Mouse (Mus musculus) heart, adult 8-10 months (tissue): Measurements from ENCODE around the gene Ccr7. TPM values are rescaled to one million over a fixed set of nuclear protein-coding genes. Genes with fewer than 3 reads are reported as not detected.

Experiments used
- DNase-seq: peaks from one replicate; pipeline ENCODE4 v3.0.0; 2022; ENCODE audit warnings: low spot score
- total RNA-seq, 4 experiments: library from RNA; stranded (reverse); gene quantifications; 2 replicates each; pipeline ENCODE4 v1.2.4; 2022

Gene Ccr7
- total RNA-seq, 4 experiments from 2014 or later: 0.14 to 0.57 (median 0.25) TPM; not detected in 1

DNA sequence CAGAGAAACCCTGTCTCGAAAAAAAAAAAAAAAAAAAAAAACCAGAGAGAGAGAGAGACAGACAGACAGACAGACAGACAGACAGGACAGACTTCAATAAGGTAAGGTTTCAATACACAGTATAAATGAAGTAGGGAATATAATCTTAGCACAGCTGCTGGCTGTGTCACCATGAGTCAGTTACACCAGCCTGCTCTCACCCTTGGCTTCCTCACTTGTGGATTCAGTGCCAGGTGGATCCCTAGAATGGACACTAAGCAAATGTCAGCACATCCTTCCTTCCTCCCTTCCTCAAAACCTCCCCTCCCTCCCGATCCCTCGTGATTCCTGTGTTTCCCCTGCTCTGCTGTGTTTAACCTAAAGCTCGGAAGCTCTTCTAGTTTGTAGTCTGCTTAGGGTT is 17.5 kb downstream of the Ccr7 start:
- no peak for DNase-seq

DNA sequence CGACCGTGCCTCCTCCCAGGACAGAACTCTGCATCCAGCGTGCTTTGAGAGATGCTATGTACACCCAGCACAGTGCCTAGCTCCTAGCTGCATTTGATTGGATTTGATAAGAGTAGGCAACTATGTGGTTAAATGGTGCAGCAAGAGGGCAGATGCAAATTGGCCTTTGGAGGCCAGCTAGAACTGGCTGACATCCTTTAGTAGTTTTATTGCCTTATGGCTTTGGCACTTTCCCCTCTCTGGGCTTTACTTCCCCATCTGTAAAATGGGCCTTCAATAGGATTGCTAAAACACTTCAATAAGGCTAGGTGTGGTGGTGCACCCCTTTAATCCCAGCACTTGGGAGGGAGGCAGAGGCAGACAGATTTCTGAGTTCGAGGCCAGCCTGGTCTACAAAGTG is 17.9 kb downstream of the Ccr7 start:
- no peak for DNase-seq

DNA sequence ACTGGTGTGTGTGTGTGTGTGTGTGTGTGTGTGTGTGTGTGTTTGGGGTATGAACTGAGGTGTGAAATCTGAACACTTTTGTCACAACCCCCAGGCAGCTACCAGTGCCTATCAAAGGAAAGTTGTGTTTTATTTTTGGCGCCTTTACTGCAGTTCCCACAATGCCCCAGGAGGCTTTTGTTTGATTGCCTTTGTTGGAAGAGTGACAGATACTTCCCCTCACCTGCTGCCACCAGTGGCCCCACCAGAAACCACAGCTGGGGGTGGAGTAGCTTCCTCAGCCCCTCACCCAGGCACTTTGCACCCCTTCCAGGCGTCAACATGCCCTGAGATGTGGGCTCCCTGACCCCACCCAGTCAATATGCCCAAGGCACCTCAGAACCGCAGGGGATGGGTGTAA is 18.5 kb downstream of the Ccr7 start:
- no peak for DNase-seq

DNA sequence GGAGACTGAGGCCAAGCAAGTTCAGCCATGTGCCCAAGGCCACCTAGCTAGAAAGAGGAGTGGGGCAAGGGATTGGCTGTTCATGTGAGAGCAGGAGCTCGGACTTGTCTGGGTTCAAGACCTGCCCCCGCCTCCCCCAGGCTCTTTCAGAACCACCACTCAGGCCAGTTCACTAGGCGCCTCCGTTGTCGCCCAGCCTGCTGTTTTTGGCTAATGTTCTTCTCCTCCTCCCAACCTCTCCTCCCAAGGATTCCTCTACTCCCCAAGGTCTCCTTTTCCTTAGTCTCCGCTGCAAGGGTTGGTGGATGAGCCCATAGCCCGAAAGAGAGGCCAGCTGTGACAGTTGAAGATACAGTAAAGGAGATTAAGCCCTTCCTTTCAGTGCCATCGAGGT is 19.8 kb downstream of the Ccr7 start:
- no peak for DNase-seq

DNA sequence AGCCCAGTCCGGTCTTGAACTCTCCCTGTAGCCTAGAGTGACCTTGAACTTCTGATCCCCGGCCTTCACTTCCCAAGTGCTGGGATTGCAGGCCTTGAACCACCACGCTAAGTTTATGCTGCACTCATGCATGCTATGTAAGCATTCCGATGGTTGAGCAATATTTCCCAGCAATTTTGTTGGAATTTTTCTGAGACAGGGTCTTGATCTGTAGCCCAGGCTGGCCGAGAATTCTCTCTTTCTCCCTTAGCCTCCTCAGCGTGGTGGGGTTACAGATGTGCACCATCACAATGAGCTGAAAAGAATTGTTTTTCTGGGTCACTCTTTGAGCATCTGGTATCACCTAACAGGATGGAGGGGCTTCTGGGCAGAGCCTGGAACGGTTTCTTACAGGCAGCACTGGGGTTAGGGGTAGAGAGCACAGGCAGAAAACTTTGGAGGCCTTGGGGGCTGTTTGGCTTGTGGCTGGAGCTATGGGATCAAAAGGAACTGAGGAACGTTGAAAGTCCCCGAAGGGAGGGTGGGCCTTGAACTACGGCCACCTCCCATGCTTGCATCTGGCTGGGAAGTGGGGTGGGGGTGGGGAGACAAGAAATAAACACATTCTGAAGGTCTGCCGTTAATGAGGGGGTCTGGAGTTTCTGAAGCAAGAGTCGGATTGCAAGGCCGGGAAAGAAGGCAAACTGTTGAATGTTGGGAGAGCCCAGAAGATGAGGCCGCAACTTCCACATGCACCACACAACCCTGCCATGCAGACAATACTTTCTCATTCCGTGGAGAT is 20.4 kb downstream of the Ccr7 start:
- no peak for DNase-seq

DNA sequence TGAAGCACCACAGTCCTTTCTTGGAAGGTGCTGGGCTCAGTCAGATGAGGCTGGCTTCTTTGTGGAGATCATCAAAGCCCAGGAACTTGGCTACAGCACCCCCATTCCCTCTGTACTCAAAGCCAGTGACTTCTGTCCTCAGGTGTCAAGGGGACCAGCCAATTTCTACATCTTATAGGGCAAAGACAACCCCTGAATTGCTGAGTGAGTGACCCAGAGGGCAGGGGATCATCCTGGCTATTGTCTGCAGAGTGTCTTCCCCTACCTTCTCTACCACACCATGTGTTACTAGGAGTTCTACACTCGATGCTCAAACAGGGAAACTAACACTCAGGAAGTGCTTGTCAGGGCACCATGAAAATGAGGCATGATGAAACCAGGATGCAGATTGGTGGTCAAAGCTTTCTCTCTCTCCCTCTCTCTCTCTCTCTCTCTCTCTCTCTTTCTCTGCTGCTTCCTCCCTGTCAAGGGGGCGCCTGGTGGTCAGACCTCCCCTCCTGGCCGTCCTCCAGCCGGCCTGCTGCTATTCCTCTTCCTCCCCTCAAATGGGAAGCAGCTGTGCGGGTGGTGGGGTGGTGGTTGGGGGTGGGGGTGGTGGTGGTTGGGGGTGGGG is 21.5 kb downstream of the Ccr7 start:
- DNase-seq: no peak

DNA sequence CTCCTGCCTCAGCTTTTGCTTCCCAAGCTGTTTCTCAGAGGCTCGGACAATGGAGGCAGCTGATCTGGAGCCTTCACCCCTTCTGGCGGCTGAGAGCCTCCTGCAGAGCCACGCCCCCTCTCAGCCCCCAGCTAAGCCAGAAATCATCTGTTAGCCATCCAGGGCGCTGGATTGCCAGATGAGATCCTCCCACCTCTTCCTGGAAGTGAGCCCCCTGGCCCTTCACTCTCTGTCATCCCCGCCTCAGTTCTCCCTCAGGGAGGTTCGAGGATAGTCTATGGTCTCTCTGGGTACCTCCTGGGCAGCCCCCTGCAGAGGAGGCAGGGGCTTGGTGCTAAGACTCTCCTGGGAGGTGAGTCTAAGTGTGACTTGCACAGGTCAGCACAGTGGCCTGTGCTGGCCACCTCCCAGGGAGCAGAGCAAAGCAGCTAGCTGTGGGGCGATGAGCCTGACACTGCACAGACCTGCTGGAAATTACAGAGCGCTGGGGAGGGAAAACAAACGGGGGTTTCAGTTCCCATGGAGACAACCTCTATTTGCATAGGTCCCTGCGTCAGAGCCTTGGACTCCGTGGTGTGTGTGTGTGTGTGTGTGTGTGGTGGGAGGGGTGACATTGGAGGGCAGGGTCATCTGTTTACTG is 22.7 kb downstream of the Ccr7 start:
- no peak for DNase-seq

DNA sequence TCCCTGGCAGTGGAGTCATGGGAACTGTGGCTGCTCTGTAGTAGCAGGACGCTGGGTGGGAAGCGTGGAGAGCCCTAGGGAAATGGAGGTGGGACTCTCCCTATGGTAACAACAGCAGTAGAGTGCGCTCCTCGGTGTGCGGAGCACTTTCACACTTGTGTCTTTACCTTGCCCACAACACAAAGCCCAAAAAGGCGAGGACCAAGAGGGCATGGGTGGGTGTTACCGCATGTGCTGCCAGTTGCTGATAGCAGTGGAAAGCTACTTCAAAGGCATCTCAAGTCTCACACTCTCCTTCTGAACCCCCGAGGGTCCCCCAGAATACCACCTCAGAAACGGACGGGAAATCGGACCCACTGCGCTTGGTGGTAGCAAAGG is 23.4 kb downstream of the Ccr7 start:
- DNase-seq: no peak

DNA sequence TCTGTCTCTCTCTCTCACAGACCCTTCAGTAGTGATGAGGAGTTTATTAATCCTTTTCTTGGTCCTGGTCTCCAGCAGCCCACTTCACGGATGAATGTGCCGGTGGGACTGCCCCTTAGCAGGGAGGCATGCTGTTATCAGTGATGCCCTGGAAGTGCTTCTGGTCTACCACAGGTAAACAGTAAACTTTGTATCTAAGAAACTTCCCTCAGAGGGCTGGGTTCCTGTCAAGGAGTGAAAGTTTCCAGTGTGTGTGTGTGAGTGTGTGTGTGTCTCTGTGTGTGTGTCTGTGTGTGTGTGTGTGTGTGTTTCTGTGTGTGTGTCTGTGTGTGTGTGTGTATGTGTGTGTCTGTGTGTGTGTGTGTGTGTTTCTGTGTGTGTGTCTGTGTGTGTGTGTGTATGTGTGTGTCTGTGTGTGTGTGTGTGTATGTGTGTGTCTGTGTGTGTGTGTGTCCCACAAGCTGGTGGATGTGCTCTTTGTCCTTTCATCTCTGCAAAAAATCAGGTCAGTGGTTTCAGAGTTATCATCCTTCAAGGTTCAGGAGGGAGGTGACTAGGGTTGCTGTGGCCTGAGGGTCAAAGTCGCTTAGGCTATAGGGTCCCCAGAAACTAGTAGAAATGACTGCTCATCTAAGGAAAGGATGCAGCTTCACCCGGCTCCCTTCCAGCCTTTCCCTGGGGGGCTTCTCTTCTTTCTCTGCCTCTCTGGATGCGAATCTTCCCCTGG is 24.0 kb downstream of the Ccr7 start:
- no peak for DNase-seq

DNA sequence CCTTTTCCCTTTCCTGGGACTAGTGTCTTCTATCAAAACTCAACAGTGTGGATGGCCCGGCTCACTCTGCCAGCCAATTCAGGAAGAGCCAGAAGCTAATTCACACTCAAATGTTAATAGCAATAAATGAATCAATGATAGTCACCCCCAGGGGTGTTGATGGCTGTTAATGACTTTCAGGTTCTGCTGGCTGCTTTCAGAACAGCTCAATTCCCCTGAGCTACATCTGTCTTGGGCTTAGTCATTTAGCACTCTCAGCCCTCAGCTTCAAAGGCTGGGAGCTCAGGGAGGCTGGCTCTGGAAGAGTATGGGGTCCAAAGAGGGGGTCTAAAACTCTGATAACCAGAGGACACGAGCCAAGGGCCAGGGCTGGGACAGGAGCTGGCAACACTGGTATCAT is 25.6 kb downstream of the Ccr7 start:
- no peak for DNase-seq

DNA sequence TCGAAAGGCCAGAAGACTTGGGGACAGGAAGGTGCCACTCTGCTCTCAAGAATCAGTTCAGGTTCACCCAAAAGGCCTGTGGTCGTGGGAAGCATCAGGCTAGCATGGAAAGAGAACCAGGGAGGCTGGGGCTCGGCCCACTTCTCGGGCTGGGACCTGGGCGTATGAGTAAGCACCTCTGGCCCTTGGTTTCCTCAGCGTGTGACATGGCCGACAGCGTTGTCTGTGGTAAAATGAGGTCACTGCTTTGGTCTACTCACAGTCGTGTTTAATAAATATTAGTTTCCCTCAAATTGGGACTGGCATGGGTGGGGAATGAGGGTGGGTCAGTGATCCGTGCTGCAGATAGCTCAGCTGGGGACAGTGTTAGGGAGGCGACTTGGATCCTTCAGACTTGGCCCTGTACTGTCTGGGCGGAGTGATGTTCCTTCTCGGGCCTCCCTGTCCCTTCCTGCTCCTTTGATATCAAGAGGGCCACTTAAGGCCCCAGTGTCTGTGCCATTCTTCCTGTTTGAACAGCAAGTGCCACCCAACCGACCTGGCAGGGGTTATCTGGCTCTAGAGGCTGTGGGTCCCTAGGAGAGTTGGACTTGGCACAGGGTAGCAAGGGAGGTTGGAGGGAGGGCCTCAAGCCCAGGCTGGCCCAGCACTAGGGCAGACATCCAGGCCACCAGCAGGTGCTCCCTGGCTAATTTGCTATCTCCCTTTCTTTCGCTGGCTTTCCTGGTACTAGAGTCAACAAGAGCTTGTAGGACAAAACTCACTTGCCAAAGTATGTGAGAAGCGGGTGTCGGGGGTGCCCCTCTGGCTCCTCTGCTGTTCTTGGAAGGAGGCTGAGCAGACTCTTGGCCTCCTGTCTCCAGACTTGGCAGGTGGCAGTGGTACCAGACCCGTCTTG is 26.8 kb downstream of the Ccr7 start:
- DNase-seq: no peak

DNA sequence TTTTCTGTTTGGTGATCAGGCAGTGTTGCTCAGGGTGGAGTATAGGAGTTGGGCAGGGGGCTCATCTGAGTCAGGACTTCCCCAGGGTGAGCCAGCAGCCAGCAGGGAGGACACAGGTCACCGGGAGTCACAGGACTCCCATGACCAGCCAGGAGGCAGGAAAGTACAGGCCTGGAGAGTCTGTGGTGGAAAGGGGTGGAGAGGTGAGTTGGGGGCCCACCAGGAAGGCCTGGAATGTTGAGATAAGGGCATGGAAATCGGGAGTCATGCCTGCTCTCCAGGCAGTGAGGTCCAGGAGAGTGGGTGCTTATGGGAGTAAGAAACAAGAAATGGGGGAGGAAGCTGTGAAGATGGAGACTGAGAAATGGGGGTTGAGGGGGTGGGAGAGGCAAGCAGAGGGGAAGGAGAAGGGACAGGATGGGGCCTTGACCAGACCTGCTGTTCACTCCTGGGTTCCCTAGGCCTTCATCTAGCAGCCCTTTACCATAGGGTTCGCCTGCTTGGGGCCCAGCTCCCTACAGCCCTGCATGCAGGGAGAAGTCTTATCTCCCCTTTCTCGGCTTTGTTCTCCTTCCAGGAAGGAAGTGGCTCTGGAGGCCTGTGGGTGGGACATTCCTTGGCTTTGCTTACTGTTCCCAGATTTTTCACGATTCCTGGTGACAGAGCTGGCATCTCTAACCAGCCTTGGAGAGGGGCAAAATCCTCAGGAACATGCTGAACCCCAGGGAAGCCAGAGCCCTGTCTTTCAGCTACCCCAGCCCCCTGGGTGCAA is 28.2 kb downstream of the Ccr7 start:
- DNase-seq: no peak

DNA sequence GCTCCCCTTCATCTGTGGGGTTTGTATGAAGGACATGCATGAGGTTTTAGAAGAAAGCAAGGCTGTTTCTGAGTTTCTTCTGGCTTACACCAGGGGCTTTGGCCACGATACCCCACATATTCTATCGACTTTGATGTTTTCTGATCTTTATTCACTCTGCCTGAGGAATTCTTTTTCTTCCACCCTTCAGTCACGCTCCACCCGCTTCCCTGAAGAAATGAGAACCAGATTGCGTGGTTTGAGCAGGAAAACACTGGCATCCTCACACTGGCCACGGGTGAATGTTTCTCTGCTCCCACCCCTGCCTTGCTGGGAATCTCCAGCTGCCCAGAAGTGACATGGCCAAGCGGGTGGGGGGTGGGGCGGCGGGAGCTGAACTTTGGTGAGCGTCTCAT is 30.2 kb downstream of the Ccr7 start:
- DNase-seq: no peak

DNA sequence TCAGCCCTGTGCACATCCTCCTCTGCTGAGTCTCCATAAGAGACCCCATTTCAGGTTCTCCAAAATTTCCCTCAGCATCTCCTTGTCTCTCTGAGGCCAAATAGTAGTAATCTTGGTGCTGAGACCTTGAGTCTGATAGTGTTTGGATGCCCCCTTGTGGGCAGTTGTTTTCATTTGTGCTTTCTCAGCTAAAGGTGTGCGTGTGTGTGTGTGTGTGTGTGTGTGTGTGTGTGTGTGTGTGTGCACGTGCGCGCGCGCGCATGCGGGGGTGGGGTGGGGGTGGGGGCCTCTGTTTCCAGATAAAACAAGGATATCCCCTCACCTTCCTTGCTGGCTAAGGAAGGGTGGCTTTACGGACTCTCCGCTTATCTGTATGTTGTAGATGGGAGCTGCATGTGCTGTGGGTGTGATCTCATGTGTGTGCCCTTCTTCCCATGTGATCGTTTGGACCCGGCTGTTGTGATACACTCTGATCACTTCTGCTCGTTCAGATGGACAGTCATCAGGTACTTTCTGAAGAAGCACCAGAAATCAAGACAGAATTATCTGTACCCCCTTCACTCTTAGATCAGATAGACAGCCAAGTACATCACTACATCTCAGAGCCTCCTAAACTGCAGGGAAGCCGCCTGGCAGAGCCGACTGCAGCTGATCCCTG is 30.8 kb downstream of the Ccr7 start:
- peak; percentile 63 for DNase-seq

DNA sequence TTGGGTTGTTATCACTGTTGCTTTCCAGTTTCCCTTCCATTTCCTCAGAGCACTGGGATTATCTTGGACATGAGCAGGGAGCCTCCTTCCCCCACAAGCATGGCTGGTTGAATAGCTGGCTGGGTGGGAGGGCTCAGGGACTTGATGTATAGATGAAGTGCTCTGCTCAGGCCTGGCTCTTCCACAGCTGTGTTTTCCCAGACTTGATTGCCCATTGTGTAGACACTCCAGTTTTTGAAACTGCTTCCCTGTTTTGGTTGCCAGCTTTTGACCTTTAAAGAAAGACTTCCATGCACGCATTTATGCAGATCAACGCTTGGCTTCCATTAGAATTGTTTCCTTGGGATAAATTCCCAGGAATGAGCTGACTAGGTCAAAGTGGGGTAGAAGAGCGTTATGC is 32.2 kb downstream of the Ccr7 start:
- no peak for DNase-seq

DNA sequence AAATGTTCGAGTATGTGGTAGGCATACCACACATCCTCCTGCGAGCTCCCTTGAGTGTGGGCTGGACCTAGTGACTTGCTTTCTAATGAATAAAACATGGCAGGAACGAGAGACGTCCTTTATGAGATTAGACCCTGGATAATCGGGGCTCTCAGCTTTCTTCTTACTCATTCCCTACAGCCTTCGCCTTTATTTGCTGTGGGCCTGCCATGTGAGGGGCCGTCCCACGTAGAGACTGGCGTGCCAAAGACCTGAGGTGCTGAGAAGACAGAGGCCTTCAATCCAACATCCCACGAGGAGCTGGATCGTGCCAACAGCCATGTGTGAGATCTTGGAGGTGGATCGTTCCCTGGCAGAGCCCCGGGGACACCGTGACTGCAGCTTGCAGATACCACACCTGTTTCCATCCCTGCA is 33.7 kb downstream of the Ccr7 start:
- no peak for DNase-seq

DNA sequence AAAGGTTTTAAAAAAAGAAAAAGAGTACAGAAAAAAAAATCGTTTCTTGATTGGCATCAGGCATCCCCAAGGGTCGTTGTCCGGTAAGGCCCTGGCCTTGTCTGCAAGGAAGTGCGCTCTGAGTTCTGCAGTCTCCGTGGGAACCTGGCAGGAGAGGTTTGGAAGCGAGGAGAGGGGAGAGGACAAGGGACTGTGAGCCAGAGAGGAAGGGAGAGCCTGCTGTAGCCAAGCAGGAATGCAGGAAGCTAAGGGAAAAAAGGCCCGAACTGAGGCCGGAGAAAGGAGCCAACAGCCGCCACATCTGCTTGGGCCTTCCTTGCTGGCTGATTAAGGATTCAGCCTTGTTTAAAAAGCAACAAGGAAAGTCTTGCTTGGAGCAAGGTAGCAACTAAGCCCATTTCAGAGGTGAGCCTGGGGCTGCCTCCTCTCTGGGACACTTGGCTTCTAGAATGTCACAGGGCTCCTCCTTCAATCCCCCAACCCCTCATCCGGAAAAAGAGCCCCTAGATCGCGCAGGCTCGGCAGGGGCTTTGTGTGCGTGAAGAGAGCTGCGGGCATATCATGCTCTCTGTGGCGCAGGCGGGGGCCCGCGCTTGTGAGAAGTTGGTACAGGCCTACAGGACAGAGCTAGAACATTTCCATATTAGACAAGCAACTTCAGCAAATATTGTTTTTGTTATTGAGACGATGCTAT is 34.2 kb downstream of the Ccr7 start:
- peak; percentile 52 for DNase-seq

DNA sequence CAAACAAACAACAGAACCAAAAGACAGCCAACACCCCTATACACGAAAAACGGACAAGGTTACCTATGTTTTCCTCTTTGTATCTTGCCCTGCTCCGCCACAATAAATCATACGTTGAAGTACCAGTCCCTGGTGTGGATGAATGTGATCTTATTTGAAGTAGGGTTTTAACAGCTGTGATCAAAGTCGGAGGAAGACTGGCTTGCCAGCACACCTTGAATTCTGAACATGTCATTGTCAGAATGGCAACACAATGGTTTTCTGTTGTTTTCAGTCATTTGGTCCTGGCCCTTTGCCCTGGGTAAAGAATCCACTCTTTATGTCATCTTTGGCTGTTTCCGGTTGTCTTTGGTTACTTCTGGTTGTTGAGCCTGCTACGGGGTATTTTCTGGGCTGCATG is 35.9 kb downstream of the Ccr7 start:
- no peak for DNase-seq

DNA sequence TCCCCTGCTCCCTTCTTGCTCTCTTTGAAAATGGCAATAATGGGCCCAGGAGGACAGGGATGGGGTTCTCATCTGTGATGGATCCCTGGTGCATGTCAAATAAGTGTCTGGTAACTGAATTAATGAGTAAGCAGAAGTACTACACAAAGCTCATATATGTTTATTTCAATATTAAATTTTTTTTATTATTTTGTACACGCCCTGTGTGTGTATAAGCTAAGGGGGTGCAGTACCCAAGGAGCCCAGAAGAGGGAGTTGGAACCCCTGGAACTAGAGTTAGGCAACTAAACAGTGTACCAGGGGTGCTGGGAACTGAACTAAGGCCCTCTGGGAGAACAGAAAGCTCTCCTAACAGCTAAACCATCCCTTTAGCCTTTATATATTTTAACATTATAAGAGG is 36.5 kb downstream of the Ccr7 start:
- DNase-seq: no peak

DNA sequence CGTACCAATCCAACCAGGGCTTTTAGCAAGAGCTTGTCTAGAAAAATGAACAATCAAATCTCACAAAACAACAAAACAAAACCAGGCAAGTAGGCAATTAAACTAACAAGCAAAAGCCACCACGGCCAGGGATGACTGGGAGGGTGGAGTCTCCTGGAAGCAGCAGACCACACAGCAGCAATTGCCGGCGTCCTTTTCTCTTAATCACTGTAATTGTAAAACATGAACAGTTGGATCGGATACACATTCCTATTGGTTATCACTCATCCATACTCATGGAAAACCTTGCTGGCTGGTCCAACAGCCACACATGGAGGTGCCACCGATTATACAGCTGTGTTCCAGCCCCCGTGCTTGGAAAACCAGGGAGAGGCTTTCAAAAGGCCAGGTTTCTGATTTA is 37.0 kb downstream of the Ccr7 start:
- DNase-seq: no peak
